Comparison of ENCODE assay signal across 24 mouse cellular contexts in genomic region chr5:31884962-31885361, GRCm38 (mm10).
DNase-seq lines count a peak whose midpoint lies in the region; ATAC-seq and TF ChIP-seq lines count a peak whose summit lies in the region.
"Had no signal": no experiment of that assay in that cellular context is flagged by ENCODE, and none has a peak within 500 bp of the region (broad histone marks: within the 10 kb centered on the region; RNA-seq: fewer than 3 reads in every experiment).

No protein-coding gene starts in this region.

- no peak overlapping the region for H3K27ac ChIP-seq in liver, adult 2 months (replicated peaks; ENCODE audit: insufficient read depth, low read depth, low read length)
- H3K27ac ChIP-seq in intestine, postnatal 0 days (ENCODE audit: low read depth, low read length): no peak overlapping the region
- H3K27ac ChIP-seq in stomach, embryonic 16.5 days (ENCODE audit: low read length): peak overlapping the region; percentile 73; the same call in 1 of the 2 replicates
- no peak overlapping the region for H3K27ac ChIP-seq in layer of hippocampus, adult 2 months
- H3K27ac ChIP-seq in hindbrain, embryonic 12.5 days: no peak overlapping the region
- H3K27ac ChIP-seq: embryonic facial prominence, embryonic 10.5 days; embryonic facial prominence, embryonic 13.5 days; forebrain, embryonic 12.5 days; forebrain, embryonic 15.5 days; heart, adult 2 months; heart, embryonic 10.5 days; hindbrain, embryonic 13.5 days had no signal

- H3K79me2 ChIP-seq in liver, adult 2 months (ENCODE audit: control insufficient read depth, insufficient read depth, low read length): no peaks in the 10 kb centered on the region

- H3K4me1 ChIP-seq in liver, adult 2 months (ENCODE audit: control insufficient read depth, insufficient read depth, low read length): no peaks in the 10 kb centered on the region; the same call in 1 of the 2 replicates
- no peaks in the 10 kb centered on the region for H3K4me1 ChIP-seq in intestine, postnatal 0 days (replicated peaks; ENCODE audit: control insufficient read depth, insufficient read depth, low read length)
- H3K4me1 ChIP-seq in stomach, embryonic 16.5 days (ENCODE audit: control insufficient read depth, insufficient read depth, low read length): peaks cover 23% of the 10 kb centered on the region
- no peaks in the 10 kb centered on the region for H3K4me1 ChIP-seq in hindbrain, embryonic 12.5 days
- H3K4me1 ChIP-seq: embryonic facial prominence, embryonic 10.5 days; forebrain, embryonic 12.5 days; forebrain, embryonic 15.5 days; heart, embryonic 10.5 days; hindbrain, embryonic 13.5 days had no signal

- no peak overlapping the region for H3K9ac ChIP-seq in liver, adult 2 months (ENCODE audit: low read depth, low read length)
- no peak overlapping the region for H3K9ac ChIP-seq in intestine, postnatal 0 days (ENCODE audit: low read depth, low read length)
- H3K9ac ChIP-seq in stomach, embryonic 16.5 days (ENCODE audit: low read length): no peak overlapping the region
- no peak overlapping the region for H3K9ac ChIP-seq in hindbrain, embryonic 12.5 days
- H3K9ac ChIP-seq: embryonic facial prominence, embryonic 13.5 days; forebrain, embryonic 12.5 days; forebrain, embryonic 15.5 days; hindbrain, embryonic 13.5 days had no signal

- WGBS in liver, adult 2 months: 23% methylated on average over 4 of the region's 4 CpGs
- 37% methylated on average over 4 of the region's 4 CpGs for WGBS in intestine, postnatal 0 days
- WGBS in stomach, embryonic 16.5 days: 47% methylated on average over 4 of the region's 4 CpGs
- 85% methylated on average over 4 of the region's 4 CpGs for WGBS in hindbrain, embryonic 12.5 days

- peak; percentile 91 for DNase-seq in liver, adult 2 months (ENCODE audit: extremely low read depth, low read depth, low spot score)
- no peak for DNase-seq in liver
- DNase-seq in layer of hippocampus, adult 2 months (ENCODE audit: low spot score in 2 of 2): no peak
- DNase-seq: adrenal gland, adult 8-10 months; adrenal gland, postnatal 25 days; cerebellum, adult 11-12 months; cerebellum, adult 8-10 months; cerebellum, postnatal 10 days; cerebellum, postnatal 36 days; embryo, embryonic 11 days; gastrocnemius, postnatal 25 days; heart, adult 2 months had no signal

- H3K27me3 ChIP-seq in liver, adult 2 months (ENCODE audit: control insufficient read depth, insufficient read depth, low read length): no peaks in the 10 kb centered on the region
- no peaks in the 10 kb centered on the region for H3K27me3 ChIP-seq in intestine, postnatal 0 days (replicated peaks; ENCODE audit: control insufficient read depth, insufficient read depth, low read length)
- H3K27me3 ChIP-seq in stomach, embryonic 16.5 days (ENCODE audit: control insufficient read depth, insufficient read depth, low read length): no peaks in the 10 kb centered on the region
- H3K27me3 ChIP-seq in hindbrain, embryonic 12.5 days: no peaks in the 10 kb centered on the region
- H3K27me3 ChIP-seq: embryonic facial prominence, embryonic 13.5 days; forebrain, embryonic 12.5 days; forebrain, embryonic 15.5 days; hindbrain, embryonic 13.5 days had no signal

- no peak overlapping the region for H3K4me2 ChIP-seq in intestine, postnatal 0 days (replicated peaks; ENCODE audit: low read depth)
- H3K4me2 ChIP-seq in stomach, embryonic 16.5 days (ENCODE audit: low read depth, low read length): no peak overlapping the region
- H3K4me2 ChIP-seq in hindbrain, embryonic 12.5 days (replicated peaks): no peak overlapping the region
- H3K4me2 ChIP-seq: embryonic facial prominence, embryonic 13.5 days; forebrain, embryonic 12.5 days; forebrain, embryonic 15.5 days; hindbrain, embryonic 13.5 days had no signal

- TF ChIP-seq POLR2A in liver, adult 2 months (IDR thresholded peaks at IDR 0.05; ENCODE audit: extremely low read depth, insufficient read depth, low read length): no peak

- TF ChIP-seq CTCF in liver, adult 2 months (IDR thresholded peaks at IDR 0.05; ENCODE audit: low read depth, low read length): no peak
- TF ChIP-seq CTCF in intestine, postnatal 0 days (IDR thresholded peaks at IDR 0.05; ENCODE audit: low read depth): no peak
- TF ChIP-seq CTCF in layer of hippocampus, adult 2 months (conservative IDR thresholded peaks at IDR 0.05): no peak

- no peak overlapping the region for H3K4me3 ChIP-seq in liver, adult 2 months (ENCODE audit: insufficient read depth, low read depth, low read length)
- no peak overlapping the region for H3K4me3 ChIP-seq in intestine, postnatal 0 days (ENCODE audit: low read depth, low read length)
- H3K4me3 ChIP-seq in stomach, embryonic 16.5 days (replicated peaks; ENCODE audit: low read length): no peak overlapping the region
- no peak overlapping the region for H3K4me3 ChIP-seq in layer of hippocampus, adult 2 months
- no peak overlapping the region for H3K4me3 ChIP-seq in hindbrain, embryonic 12.5 days
- H3K4me3 ChIP-seq: embryonic facial prominence, embryonic 10.5 days; embryonic facial prominence, embryonic 13.5 days; erythroblast, embryonic 14.5 days; forebrain, embryonic 12.5 days; forebrain, embryonic 15.5 days; heart, adult 2 months; heart, embryonic 10.5 days; hindbrain, embryonic 13.5 days had no signal

- H3K36me3 ChIP-seq in liver, adult 2 months (ENCODE audit: control insufficient read depth, insufficient read depth, low read length): no peaks in the 10 kb centered on the region
- H3K36me3 ChIP-seq in intestine, postnatal 0 days (ENCODE audit: control insufficient read depth, insufficient read depth): no peaks in the 10 kb centered on the region
- H3K36me3 ChIP-seq in stomach, embryonic 16.5 days (ENCODE audit: control insufficient read depth, insufficient read depth, low read length): no peaks in the 10 kb centered on the region
- no peaks in the 10 kb centered on the region for H3K36me3 ChIP-seq in hindbrain, embryonic 12.5 days
- H3K36me3 ChIP-seq: embryonic facial prominence, embryonic 10.5 days; embryonic facial prominence, embryonic 13.5 days; forebrain, embryonic 12.5 days; forebrain, embryonic 15.5 days; heart, embryonic 10.5 days; hindbrain, embryonic 13.5 days had no signal

- no peaks in the 10 kb centered on the region for H3K9me3 ChIP-seq in intestine, postnatal 0 days (ENCODE audit: control insufficient read depth)
- no peaks in the 10 kb centered on the region for H3K9me3 ChIP-seq in stomach, embryonic 16.5 days (replicated peaks; ENCODE audit: control insufficient read depth, low read length)
- H3K9me3 ChIP-seq in hindbrain, embryonic 12.5 days (replicated peaks): no peaks in the 10 kb centered on the region
- H3K9me3 ChIP-seq: embryonic facial prominence, embryonic 10.5 days; embryonic facial prominence, embryonic 13.5 days; forebrain, embryonic 12.5 days; forebrain, embryonic 15.5 days; heart, embryonic 10.5 days; hindbrain, embryonic 13.5 days had no signal

- 0 out of 2 replicates have a peak, but pooled peaks have one; percentile 25 for ATAC-seq in intestine, postnatal 0 days
- ATAC-seq in stomach, embryonic 16.5 days (ENCODE audit: insufficient read depth, low FRiP score): no peak; the same call in 1 of the 2 replicates
- no peak for ATAC-seq in hindbrain, embryonic 12.5 days (ENCODE audit: low FRiP score)
- ATAC-seq: activated CD4-positive, CD25-positive, alpha-beta regulatory T cell, adult 4 months; forebrain, embryonic 15.5 days; hindbrain, embryonic 16.5 days had no signal
